Mouse (Mus musculus) E14TG2a.4 (cell line): Measurements from ENCODE around the gene Raph1.

ENCODE experiments used
- CTCF ChIP-seq: conservative IDR thresholded peaks from 2 replicates; pipeline ENCODE4 v1.5.1; 2014; ENCODE audit warnings: low read length
- NANOG ChIP-seq: IDR thresholded peaks from 2 replicates; pipeline ENCODE4 v1.6.1; 2014; ENCODE audit warnings: borderline replicate concordance, low read length, mixed read lengths
- POU5F1 ChIP-seq: IDR thresholded peaks from 2 replicates; pipeline ENCODE4 v1.6.1; 2014; ENCODE audit warnings: low read length, borderline replicate concordance

GRCm38 (mm10) chr1:60565931-60566630, 823 bp downstream of the Raph1 start:
- TF ChIP-seq CTCF (no peak), POU5F1 (no peak), NANOG (no peak)
